Mouse (Mus musculus) kidney, embryonic 16.5 days (tissue): ENCODE measurements around the gene Plpp4. TPM values are rescaled to one million over a fixed set of nuclear protein-coding genes. Genes with fewer than 3 reads are reported as not detected.

Experiments
- ATAC-seq: fragments of 200-750 bp; cut with Nextera tagmentation; 2 replicates; pipeline ENCODE4 v1.8.0; 2017; ENCODE audit warnings: moderate TSS enrichment; ENCODE audit not compliant: low FRiP score, low TSS enrichment
- H3K27ac ChIP-seq: fragments of 300-500 bp; sonication (generic); 2 replicates; pipeline ENCODE4 v1.5.1; 2014; ENCODE audit warnings: low read length
- H3K27me3 ChIP-seq: fragments of 300-500 bp; sonication (generic); 2 replicates; pipeline ENCODE4 v1.6.1; 2014; ENCODE audit warnings: low read length, control low read depth, mixed read lengths; ENCODE audit not compliant: insufficient read depth
- H3K36me3 ChIP-seq: fragments of 300-500 bp; sonication (generic); 2 replicates; pipeline ENCODE4 v1.6.1; 2014; ENCODE audit warnings: low read length, control low read depth, mixed read lengths; ENCODE audit not compliant: insufficient read depth
- H3K4me1 ChIP-seq: fragments of 300-500 bp; sonication (generic); 2 replicates; pipeline ENCODE4 v1.6.1; 2014; ENCODE audit warnings: low read length, control low read depth, mixed read lengths; ENCODE audit not compliant: insufficient read depth
- H3K4me2 ChIP-seq: fragments of 300-500 bp; sonication (generic); replicated peaks from 2 replicates; pipeline ENCODE4 v1.6.1; 2014; ENCODE audit warnings: low read depth, low read length
- H3K4me3 ChIP-seq: fragments of 300-500 bp; sonication (generic); 2 replicates; pipeline ENCODE4 v1.5.1; 2014; ENCODE audit warnings: mild to moderate bottlenecking, low read length
- H3K9ac ChIP-seq: fragments of 300-500 bp; sonication (generic); replicated peaks from 2 replicates; pipeline ENCODE4 v1.6.1; 2014; ENCODE audit warnings: low read length
- H3K9me3 ChIP-seq: fragments of 300-500 bp; sonication (generic); 2 replicates; pipeline ENCODE4 v1.6.1; 2016; ENCODE audit warnings: low read length, control low read depth
- WGBS: fragments of 180-500 bp; shearing (Covaris S2); extraction: QIAGEN DNeasy Blood & Tissue Kit; methylation state at CpG from one replicate; pipeline ENCODE4 v1.1.7; 2014; 5-methylcytosine and 5-hydroxymethylcytosine counted together
- polyA plus RNA-seq: library from polyadenylated mRNA; unstranded; fragments of >200 nt; fragmentation: Nextera tagmentation; extraction: Ambion mirVana; gene quantifications from 2 replicates; pipeline ENCODE4 v1.2.1, GENCODE M21; 2015

The Plpp4 gene
- polyA plus RNA-seq, 1 experiment from 2014 or later, result 3.4 TPM

DNA sequence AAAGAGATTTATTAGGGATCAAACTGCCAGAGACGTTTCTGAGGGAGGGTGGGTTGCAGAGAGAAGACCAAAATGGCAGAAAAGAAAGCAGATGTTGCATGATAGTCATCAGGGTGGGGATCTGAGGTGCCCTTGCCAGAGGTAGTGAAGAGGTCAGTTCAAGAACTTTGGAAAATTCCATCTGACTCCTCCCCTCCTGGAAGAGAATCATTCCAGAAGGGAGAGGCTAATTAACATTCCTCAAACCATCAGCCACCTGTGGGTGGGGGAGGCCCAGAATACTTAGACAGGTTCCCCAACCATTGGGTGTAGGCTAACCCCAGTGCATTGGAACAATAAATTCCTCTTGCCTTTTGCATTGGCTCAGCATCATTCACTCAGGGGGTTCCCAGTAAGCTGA lies 164.3 kb downstream of the Plpp4 start:
- ATAC-seq, result no peak
- Histone ChIP-seq H3K9me3 (no peaks in the 10 kb centered on the region), H3K4me2 (no peak overlapping the region), H3K27me3 (no peaks in the 10 kb centered on the region), H3K27ac (no peak overlapping the region), H3K4me3 (no peak overlapping the region), H3K9ac (no peak overlapping the region), H3K4me1 (no peaks in the 10 kb centered on the region), H3K36me3 (no peaks in the 10 kb centered on the region)
- 26% methylated on average over 1 of the region's 1 CpGs for WGBS

GRCm38 (mm10) chr7:129425554-129425953 lies 168.7 kb downstream of the Plpp4 start:
- H3K9me3 ChIP-seq, result no peaks in the 10 kb centered on the region
- H3K36me3 ChIP-seq, result no peaks in the 10 kb centered on the region
- no peaks in the 10 kb centered on the region for H3K4me1 ChIP-seq
- no peak overlapping the region for H3K27ac ChIP-seq
- ATAC-seq, result no peak
- H3K27me3 ChIP-seq, result no peaks in the 10 kb centered on the region
- H3K4me2 ChIP-seq, result no peak overlapping the region
- no peak overlapping the region for H3K4me3 ChIP-seq
- no peak overlapping the region for H3K9ac ChIP-seq
- 22% methylated on average over 2 of the region's 2 CpGs for WGBS

GRCm38 (mm10) chr7:129428794-129429193 lies 172.0 kb downstream of the Plpp4 start:
- Histone ChIP-seq H3K4me2 (no peak overlapping the region), H3K27me3 (no peaks in the 10 kb centered on the region), H3K9ac (no peak overlapping the region), H3K4me1 (no peaks in the 10 kb centered on the region), H3K36me3 (no peaks in the 10 kb centered on the region), H3K27ac (no peak overlapping the region), H3K9me3 (no peaks in the 10 kb centered on the region), H3K4me3 (no peak overlapping the region)
- no peak for ATAC-seq
- 57% methylated on average over 4 of the region's 4 CpGs for WGBS

GRCm38 (mm10) chr7:129429903-129430302 lies 173.1 kb downstream of the Plpp4 start:
- Histone ChIP-seq H3K27ac (no peak overlapping the region), H3K4me2 (no peak overlapping the region), H3K36me3 (no peaks in the 10 kb centered on the region), H3K9ac (no peak overlapping the region), H3K27me3 (no peaks in the 10 kb centered on the region), H3K9me3 (no peaks in the 10 kb centered on the region), H3K4me3 (no peak overlapping the region), H3K4me1 (no peaks in the 10 kb centered on the region)
- ATAC-seq, result peak; percentile 46; the same call in 1 of the 2 replicates
- WGBS, result 37% methylated on average over 3 of the region's 3 CpGs
